Mouse (Mus musculus): ENCODE data around the gene C530008M17Rik.

C530008M17Rik gene

GRCm38 (mm10) chr5:76779094-76779615 is 122.8 kb downstream of the C530008M17Rik start:
- peak; percentile 43 for DNase-seq

- DNase-seq: no peak
Observed at GRCm38 (mm10) chr5:76781943-76782342, 125.6 kb downstream of the C530008M17Rik start.

DNA sequence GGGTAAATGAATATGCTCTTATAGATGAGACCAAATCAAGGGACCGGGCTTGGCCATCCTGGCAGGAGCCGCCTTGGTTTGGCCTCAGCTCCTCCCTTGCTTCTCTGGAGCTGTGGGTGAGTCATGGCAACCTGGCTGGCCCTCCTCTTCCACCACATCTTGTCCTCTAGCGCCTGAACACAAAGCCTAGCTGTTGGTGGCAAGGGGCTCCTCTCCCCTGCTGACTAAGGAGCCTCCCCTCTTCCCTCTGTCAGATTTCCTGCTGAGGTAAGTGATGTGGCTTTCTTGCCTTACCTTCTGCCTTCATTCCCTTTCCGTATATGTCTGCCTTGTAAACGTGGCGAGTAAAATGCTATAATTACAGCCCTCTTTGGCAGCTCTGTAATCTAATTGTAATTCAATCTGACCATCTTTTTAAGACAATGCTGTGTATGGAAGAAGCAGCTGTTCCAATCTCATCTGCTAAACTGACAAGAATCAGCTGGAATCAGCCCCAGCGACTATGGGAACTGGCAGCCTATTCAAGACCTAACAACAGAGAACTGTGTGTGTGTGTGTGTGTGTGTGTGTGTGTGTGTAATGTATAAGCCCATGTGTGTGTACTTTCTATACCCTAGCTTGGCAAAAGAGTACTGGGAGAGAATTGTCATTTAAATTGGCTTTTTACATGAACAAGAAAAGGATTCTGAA is 126.2 kb downstream of the C530008M17Rik start:
- DNase-seq: no peak

GRCm38 (mm10) chr5:76783104-76783441 is 126.8 kb downstream of the C530008M17Rik start:
- no peak for DNase-seq

GRCm38 (mm10) chr5:76784151-76784723 is 127.9 kb downstream of the C530008M17Rik start:
- DNase-seq: no peak

GRCm38 (mm10) chr5:76785013-76785412 is 128.7 kb downstream of the C530008M17Rik start:
- no peak for DNase-seq

GRCm38 (mm10) chr5:76789881-76790280 is 133.6 kb downstream of the C530008M17Rik start:
- no peak for DNase-seq

GRCm38 (mm10) chr5:76791280-76791679 is 135.0 kb downstream of the C530008M17Rik start:
- DNase-seq: no peak

DNA sequence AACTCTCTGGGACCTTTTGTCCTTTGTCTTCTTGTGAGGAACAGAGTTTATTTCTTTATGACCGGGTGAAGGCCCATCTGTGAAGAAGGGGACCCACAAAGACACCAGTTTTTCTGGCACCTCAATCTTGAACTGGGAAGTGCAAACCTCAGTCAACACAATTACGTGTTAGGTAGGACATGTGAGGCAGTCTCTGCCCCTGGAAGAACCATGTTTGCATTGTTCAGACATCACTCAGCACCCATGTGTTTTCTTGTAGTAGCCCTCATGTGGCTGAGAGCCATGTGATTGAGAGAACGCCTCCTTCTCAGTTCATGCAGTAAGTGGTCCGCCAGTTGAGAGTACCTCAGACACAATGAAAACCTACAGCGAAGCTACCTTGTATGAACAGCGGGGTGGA is 136.4 kb downstream of the C530008M17Rik start:
- DNase-seq: no peak

GRCm38 (mm10) chr5:76798043-76798442 is 141.7 kb downstream of the C530008M17Rik start:
- DNase-seq: no peak

GRCm38 (mm10) chr5:76799471-76799870 is 143.2 kb downstream of the C530008M17Rik start:
- DNase-seq: peak; percentile 11

DNA sequence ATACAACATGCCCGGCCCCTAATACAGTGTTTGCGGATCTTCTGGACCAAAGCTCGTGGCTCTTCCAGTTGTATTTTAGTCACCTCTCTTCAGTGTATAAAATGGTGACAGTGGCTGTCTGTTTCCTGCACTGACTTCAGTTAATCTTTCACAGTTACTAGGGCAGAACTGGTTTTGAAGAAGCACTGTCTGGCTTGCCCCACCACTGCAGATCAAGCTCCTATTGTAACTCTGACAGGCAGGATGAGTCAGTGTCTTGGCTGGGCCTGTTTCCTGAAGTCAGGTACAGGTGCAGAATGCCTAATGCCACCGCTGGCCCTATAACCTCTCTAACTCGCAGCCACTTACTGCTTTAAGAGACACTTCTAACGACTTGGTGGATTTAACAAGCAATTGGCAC is 152.7 kb downstream of the C530008M17Rik start:
- no peak for DNase-seq

- DNase-seq: no peak
Observed at GRCm38 (mm10) chr5:76815035-76815434, 158.7 kb downstream of the C530008M17Rik start.

DNA sequence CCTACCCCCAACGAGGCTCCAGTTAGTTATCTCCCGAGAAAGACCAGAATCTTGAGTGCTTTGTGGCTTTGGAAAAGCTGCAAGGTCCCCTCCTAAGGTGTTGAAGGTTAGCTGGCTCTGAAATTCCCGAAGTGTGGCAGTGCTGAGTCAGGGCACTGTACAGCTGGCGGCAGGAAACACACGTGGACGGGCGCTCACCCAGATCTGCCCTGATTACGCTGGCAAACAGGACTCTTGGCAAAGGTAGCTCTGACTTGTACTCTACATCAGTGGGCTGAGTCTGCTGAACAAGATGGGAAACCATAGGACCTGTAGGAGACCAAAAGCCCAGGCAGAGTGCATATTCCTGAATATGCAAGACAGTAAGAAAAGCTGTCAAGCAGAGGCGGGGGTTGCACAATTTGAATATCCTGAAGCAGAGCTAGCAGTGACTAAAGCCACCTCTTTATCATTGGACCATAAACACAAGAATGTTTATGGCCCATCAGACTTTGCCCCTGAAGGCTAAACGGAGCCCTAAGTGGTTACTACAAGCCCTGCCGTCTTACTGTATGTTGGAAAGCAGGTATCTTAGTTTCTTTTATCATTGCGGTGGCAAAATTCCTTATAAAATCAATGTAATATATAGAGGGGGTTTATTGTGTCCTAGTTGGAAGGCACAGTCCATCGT is 159.6 kb downstream of the C530008M17Rik start:
- no peak for DNase-seq

DNA sequence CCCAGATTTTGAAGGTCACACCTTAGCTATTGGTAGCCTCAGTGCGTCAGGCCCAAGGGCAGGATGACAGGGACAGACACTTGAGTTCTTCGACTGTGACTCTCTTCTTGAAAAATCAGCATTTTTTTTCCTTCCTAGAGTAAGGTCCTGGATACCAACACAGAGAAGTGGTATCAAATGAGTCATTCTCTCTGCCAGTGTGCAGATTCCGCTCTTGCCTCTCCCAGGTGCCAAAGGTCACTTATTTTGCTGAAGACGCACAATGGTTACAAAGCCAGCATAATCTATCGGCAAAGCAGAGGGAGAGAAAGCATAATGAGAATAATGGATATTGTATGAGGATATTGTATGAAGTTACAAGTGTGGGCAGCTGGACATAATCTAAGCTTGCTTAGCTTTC is 160.4 kb downstream of the C530008M17Rik start:
- DNase-seq: no peak

GRCm38 (mm10) chr5:76817678-76818077 is 161.4 kb downstream of the C530008M17Rik start:
- no peak for DNase-seq

GRCm38 (mm10) chr5:76818807-76819206 is 162.5 kb downstream of the C530008M17Rik start:
- no peak for DNase-seq

DNA sequence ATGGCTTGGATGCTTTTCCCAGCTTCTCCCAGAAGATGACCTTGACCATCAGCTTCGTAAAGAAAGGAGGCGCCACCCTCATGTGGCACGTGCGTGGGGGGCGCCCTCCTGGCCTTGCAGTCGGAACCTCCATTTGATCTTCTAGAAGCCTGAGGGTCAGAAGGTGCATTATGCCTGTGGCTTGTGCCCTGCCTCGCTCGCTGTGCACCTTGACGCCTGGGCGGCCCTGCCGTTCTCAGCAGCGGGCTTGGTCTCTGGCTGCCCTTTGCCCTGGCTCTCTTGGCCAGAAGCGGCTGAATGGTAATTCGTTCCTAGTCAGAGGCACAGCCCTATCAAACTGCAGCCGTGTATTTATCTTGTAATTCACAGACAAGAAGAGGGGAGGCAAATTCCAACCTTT is 165.8 kb downstream of the C530008M17Rik start:
- DNase-seq: no peak

DNA sequence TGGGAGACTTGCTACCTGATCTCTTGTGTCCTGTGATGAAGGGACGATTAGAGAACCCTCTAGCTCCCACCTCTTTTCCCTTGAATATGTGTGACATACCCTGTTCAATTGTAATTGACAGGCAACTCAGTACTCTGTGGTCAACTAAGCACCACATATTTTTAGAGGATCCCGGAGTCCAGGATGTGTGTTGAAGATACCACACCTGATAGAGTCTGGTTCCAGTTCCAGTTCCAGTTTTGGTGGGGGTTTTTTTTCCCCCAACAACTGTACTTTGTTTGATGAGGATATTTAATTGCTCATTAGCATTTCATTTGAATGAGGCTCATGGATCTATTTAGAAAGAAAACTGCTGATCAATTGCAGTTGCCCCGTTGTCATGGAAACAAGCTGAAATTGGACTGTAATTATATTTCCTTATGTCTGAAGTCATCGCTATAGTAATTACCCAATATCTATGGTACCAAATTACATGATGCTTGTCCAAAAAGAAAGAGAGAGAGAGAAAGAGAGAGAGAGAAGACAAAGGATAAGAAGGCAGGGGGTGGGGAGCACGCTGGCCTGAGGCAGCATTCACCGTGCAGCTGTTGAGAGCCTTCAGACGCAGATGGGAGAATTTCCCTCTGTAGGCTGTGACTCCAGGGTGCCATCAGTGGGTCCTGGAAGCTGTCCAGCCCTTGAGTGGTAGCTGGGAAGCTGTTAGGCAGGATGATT is 172.4 kb downstream of the C530008M17Rik start:
- DNase-seq: no peak

GRCm38 (mm10) chr5:76832529-76833210 is 176.4 kb downstream of the C530008M17Rik start:
- no peak for DNase-seq

DNA sequence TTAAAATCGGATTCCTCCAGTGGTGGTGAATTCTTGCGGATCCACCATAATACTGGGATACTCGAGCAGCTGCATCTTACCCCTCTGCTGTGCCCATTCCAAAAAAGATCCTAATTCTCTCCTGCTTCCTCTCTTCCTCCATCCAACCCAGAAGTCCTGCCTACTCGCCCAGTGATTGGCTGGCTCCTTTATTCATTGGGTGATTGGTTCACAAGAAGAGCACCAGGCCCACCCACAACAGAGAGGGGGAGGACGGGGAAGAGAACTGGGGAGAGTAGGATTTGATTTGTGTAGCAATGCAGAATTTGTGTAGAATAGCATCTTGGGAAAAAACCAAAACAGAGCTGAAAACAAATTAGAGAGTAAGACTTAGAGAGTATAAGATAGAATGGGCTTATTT is 180.7 kb downstream of the C530008M17Rik start:
- DNase-seq: no peak

GRCm38 (mm10) chr5:76839786-76840185 is 183.5 kb downstream of the C530008M17Rik start:
- no peak for DNase-seq

DNA sequence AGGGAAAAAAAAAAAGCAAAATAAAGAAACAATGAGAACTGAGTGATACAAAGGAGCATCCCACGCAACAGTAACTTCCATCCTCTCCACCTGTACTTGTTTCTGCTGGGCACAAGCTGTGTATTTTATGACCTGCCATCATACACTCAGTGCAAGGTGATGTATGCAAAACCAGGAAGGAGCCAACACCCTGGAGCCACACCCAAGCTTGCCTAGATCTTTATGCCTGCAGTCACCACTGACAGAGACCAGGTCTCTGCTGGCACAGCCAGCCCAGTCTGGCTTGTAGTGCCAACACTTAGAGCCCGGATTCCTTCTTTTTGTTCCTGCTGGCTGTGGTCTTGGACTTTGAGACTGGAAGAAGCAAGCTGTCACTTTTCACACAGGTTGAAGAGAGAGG is 185.5 kb downstream of the C530008M17Rik start:
- DNase-seq: no peak
